Mouse (Mus musculus) forebrain, embryonic 14.5 days (tissue): Measurements from ENCODE around the gene Cdc6. TPM values are rescaled to one million over a fixed set of nuclear protein-coding genes. Genes with fewer than 3 reads are reported as not detected.

Experiments used
- ATAC-seq: fragments of 200-750 bp; cut with Nextera tagmentation; 2 replicates; pipeline ENCODE4 v1.8.0; 2017; ENCODE audit warnings: mild to moderate bottlenecking, moderate library complexity
- DNase-seq: peaks from one replicate; pipeline ENCODE4 v3.0.0-alpha.2; 2015; ENCODE audit warnings: low spot score
- H3K27ac ChIP-seq: fragments of 300-500 bp; sonication (generic); 2 replicates; pipeline ENCODE4 v1.5.1; 2014; ENCODE audit warnings: low read depth, mild to moderate bottlenecking, control low read depth, low read length, moderate library complexity
- H3K27me3 ChIP-seq: fragments of 300-500 bp; sonication (generic); replicated peaks from 2 replicates; pipeline ENCODE4 v1.6.1; 2014; ENCODE audit warnings: low read length, control low read depth, mixed read lengths; ENCODE audit not compliant: control insufficient read depth, insufficient read depth
- H3K36me3 ChIP-seq: fragments of 300-500 bp; sonication (generic); 2 replicates; pipeline ENCODE4 v1.6.1; 2014; ENCODE audit warnings: low read length, control low read depth; ENCODE audit not compliant: control insufficient read depth, insufficient read depth
- H3K4me1 ChIP-seq: fragments of 300-500 bp; sonication (generic); 2 replicates; pipeline ENCODE4 v1.6.1; 2014; ENCODE audit warnings: antibody characterized with exemption, low read length, control low read depth; ENCODE audit not compliant: control insufficient read depth, insufficient read depth
- H3K4me2 ChIP-seq: fragments of 300-500 bp; sonication (generic); 2 replicates; pipeline ENCODE4 v1.6.1; 2014; ENCODE audit warnings: mild to moderate bottlenecking, control low read depth, low read length
- H3K4me3 ChIP-seq: fragments of 300-500 bp; sonication (generic); 2 replicates; pipeline ENCODE4 v1.5.1; 2014; ENCODE audit warnings: low read depth, low read length, control low read depth
- H3K9ac ChIP-seq: fragments of 300-500 bp; sonication (generic); 2 replicates; pipeline ENCODE4 v1.6.1; 2014; ENCODE audit warnings: mild to moderate bottlenecking, low read length, control low read depth, moderate library complexity
- H3K9me3 ChIP-seq: fragments of 300-500 bp; sonication (generic); replicated peaks from 2 replicates; pipeline ENCODE4 v1.6.1; 2016; ENCODE audit warnings: low read length, control low read depth, mixed read lengths; ENCODE audit not compliant: control insufficient read depth
- WGBS: fragments of 180-500 bp; shearing (Covaris S2); extraction: QIAGEN DNeasy Blood & Tissue Kit; methylation state at CpG from one replicate; pipeline ENCODE4 v1.1.7; 2014; 5-methylcytosine and 5-hydroxymethylcytosine counted together
- polyA plus RNA-seq: library from polyadenylated mRNA; unstranded; fragments of >200 nt; fragmentation: Nextera tagmentation; extraction: Ambion mirVana; gene quantifications from 2 replicates; pipeline ENCODE4 v1.2.1, GENCODE M21; 2014

Gene Cdc6
- polyA plus RNA-seq, 1 experiment from 2014 or later: 16.4 TPM

DNA sequence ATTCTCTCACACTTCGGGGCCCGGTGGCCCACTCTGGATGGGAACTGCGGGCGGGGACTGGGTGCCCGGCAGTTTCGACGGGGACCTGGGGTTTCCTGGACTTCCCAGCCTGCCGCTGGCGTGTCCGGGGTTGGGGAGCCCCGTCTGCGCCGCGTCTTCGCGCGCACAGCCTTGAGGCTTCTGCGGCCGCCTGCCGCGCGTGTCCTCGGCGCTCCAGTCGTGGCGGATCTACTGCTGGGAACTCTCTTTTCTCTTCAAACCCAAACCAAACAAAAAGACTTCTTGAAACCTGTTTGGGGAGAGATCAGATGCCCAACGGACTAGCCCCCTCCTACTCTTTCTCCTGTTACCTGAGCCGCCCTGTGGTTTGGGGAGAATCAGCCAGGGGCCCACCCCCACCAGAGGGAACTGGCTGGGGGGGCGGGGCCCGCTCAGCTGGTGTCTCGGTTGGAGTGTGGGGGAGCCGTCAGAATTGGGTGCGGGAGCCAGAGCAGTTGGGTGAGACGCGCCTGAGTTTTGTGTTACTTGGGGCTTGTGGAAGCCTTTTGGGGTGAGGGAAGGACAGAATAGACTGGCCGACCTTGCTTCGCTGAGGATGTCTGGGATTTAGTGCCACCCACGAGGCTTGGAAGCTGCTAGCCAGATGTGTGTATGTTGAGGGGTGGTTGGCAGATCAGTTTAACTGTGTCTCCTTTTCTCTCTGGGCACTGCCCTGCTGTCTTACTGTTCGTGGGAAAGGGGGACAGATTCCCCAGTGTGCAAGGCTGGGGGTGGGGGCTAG is 30.5 kb downstream of the Cdc6 start:
- no peak for DNase-seq
- WGBS: 3% methylated on average over 38 of the region's 39 CpGs
- no peaks in the 10 kb centered on the region for H3K9me3 ChIP-seq
- H3K9ac ChIP-seq: peak overlapping the region; percentile 62
- no peak; the same call in 1 of the 2 replicates for ATAC-seq
- no peaks in the 10 kb centered on the region for H3K36me3 ChIP-seq
- no peak overlapping the region for H3K27ac ChIP-seq
- H3K4me3 ChIP-seq: peak overlapping the region; percentile 49
- H3K27me3 ChIP-seq: no peaks in the 10 kb centered on the region; the same call in 1 of the 2 replicates
- peaks cover 56% of the 10 kb centered on the region for H3K4me1 ChIP-seq
- peak overlapping the region; percentile 90 for H3K4me2 ChIP-seq

DNA sequence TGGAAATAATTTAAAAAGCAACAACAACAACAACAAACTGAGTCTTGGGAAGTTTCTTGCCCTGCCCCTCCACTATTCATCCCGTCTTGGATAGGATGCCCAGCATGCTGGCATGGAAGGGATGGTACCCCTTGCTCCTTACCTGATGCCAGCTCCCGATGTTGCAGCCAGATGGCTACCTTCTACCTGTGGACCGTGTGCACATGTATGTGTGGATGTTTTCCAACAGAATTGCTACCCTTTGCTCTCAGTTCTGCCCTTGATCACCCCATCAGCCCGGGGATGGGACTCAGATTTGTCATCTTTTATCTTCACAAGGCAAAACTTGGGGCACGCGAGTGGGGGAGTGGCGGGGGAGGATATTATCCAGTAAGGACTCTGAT is 31.1 kb downstream of the Cdc6 start:
- DNase-seq (no peak), ATAC-seq (no peak)
- H3K27me3 ChIP-seq: no peaks in the 10 kb centered on the region; the same call in 1 of the 2 replicates
- peak overlapping the region; percentile 90 for H3K4me2 ChIP-seq
- no peaks in the 10 kb centered on the region for H3K9me3 ChIP-seq
- H3K36me3 ChIP-seq: no peaks in the 10 kb centered on the region
- no peak overlapping the region for H3K4me3 ChIP-seq
- no peak overlapping the region for H3K27ac ChIP-seq
- WGBS: 50% methylated on average over 7 of the region's 7 CpGs
- peaks cover 61% of the 10 kb centered on the region for H3K4me1 ChIP-seq
- H3K9ac ChIP-seq: no peak overlapping the region

DNA sequence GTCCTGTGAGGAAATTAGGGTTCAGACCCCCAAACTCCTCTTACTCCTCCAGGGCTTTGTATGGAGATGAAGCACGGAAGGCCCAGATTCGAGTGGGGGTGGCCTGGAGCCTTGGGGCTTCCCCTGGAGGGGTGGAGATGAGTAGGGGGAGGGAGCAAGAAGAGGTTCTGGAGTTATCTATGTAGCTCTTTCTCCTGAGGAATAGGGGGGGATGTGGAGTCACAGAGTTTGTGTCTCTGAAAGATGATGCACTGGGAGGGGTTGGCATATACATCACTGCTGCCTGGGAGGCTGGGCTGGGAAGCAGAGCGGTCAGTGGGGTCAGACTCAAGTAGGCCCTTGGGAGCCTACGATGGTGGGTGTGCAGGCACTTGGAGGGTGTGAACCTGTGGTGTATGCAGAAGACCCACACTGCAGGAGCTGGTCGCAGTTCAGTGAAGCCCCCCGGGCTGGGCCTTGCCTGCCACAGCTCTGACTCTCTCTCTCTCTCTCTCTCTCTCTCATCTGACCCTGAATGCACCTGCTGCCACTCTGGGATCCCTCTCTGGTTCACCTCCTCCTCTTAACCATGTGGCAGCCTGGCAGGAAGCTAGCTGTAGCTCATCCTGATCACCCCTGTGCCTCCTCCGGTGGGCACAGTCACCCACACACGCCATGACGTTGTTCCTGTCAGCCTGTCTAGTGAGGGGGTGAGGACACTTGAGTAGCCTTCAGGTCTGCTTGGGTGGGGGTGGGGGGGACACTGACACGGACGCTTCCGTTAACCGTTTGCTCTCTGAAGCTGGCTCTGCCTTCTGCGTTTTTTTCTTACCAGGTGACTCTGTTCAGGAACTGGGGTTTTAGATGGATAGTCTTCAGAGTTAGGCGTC is 31.7 kb downstream of the Cdc6 start:
- H3K36me3 ChIP-seq: no peaks in the 10 kb centered on the region
- ATAC-seq (no peak), DNase-seq (no peak)
- no peaks in the 10 kb centered on the region for H3K9me3 ChIP-seq
- H3K27me3 ChIP-seq: no peaks in the 10 kb centered on the region; the same call in 1 of the 2 replicates
- no peak overlapping the region for H3K9ac ChIP-seq
- no peak overlapping the region for H3K27ac ChIP-seq
- 55% methylated on average over 15 of the region's 15 CpGs for WGBS
- H3K4me2 ChIP-seq: 0 out of 2 replicates have a peak overlapping the region, but pooled peaks have one; percentile 12
- no peak overlapping the region for H3K4me3 ChIP-seq
- peaks cover 68% of the 10 kb centered on the region for H3K4me1 ChIP-seq

DNA sequence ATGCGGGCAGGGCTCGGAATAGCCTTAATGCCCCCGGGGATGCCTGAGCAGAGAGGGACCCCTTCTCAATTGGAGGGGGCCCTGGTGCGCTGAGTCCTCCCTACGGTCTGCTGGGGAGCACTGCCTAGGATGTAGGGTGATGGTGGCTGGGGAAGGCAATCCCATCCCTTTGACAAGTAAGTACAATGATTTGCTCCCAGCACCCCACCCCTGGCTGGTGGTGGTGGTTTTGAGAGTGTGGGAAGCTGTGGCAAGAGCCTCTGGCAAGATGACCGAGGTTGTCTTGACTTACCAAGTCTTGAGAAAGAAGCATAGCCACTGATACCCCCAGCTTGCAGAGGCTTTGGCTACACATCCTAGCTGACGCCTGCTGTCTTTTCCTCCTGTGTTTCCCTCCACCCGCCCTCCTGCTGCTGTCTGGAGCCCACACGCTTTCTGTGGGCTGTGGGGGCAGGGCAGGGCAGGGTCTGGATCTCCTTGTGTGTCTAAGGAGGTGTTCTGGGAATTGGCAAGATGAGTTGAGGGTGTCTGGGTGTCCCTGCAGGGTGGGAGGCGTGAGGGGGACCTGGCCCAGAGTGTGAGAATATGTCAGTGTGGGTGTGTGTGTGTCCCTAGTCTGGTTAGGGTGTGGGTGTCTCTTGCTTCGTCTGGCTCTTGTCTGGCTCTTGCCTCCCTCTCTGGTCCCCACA is 32.5 kb downstream of the Cdc6 start:
- WGBS: 49% methylated on average over 11 of the region's 11 CpGs
- Histone ChIP-seq H3K9ac (no peak overlapping the region), H3K4me2 (peak overlapping the region; percentile 63; the same call in 1 of the 2 replicates), H3K4me3 (no peak overlapping the region), H3K27me3 (no peaks in the 10 kb centered on the region; the same call in 1 of the 2 replicates), H3K9me3 (no peaks in the 10 kb centered on the region), H3K4me1 (peaks cover 73% of the 10 kb centered on the region), H3K36me3 (no peaks in the 10 kb centered on the region), H3K27ac (no peak overlapping the region)
- no peak for ATAC-seq
- DNase-seq: no peak

DNA sequence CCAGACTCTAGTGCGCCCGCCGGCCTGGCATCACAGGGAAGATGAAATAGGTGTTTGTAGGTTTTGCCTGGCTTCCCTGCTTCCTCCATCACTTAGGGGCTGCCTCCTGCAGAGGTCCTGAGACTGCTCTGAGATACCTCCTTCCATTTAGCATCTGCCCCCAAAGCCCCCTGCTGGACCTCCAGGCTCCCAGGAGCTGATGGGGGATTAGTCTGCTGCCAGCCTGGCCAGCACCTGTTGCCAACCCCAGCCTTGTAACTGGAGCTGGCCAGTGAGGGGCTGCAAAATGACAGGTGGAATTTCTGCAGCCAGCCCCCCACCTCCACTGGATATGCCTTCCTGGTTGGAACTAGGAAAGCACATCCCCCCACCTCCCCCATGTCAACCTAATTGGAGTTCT is 33.2 kb downstream of the Cdc6 start:
- peak overlapping the region; percentile 43; the same call in 1 of the 2 replicates for H3K4me3 ChIP-seq
- peak overlapping the region; percentile 78; the same call in 1 of the 2 replicates for H3K27ac ChIP-seq
- no peaks in the 10 kb centered on the region; the same call in 1 of the 2 replicates for H3K27me3 ChIP-seq
- ATAC-seq (no peak), DNase-seq (no peak)
- no peaks in the 10 kb centered on the region for H3K36me3 ChIP-seq
- peak overlapping the region; percentile 66; the same call in 1 of the 2 replicates for H3K9ac ChIP-seq
- 33% methylated on average over 3 of the region's 3 CpGs for WGBS
- H3K4me2 ChIP-seq: peak overlapping the region; percentile 63
- no peaks in the 10 kb centered on the region for H3K9me3 ChIP-seq
- H3K4me1 ChIP-seq: peaks cover 73% of the 10 kb centered on the region

DNA sequence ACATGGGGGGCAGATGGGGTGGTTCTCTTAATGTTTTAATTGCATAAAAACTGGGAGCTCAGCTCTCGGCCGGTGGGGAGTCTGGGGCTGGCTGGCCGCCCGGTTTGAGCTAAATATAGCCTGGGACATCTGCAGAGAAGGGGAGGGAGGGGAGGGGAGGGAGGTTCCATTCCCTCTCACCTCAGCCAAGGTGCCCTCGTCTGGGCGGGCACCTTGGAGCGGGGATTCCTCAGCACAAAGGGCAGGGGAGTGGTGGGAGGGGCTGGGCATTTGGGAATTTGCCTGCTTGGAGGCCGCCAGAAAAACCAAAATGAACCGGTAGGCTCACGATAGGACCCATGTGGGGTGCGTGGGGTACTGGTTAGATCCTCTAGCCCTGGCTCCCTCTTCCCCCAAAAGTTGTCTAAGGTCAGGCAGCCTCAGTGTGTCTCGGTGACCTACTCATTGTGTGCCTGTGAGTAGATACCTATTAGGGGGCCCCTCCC is 33.8 kb downstream of the Cdc6 start:
- WGBS: 0% methylated on average over 12 of the region's 12 CpGs
- peaks cover 67% of the 10 kb centered on the region for H3K4me1 ChIP-seq
- peak overlapping the region; percentile 66 for H3K9ac ChIP-seq
- no peaks in the 10 kb centered on the region for H3K9me3 ChIP-seq
- no peaks in the 10 kb centered on the region for H3K36me3 ChIP-seq
- H3K27me3 ChIP-seq: no peaks in the 10 kb centered on the region; the same call in 1 of the 2 replicates
- peak overlapping the region; percentile 78 for H3K27ac ChIP-seq
- peak overlapping the region; percentile 63 for H3K4me2 ChIP-seq
- peak; percentile 79 for DNase-seq
- ATAC-seq: 0 out of 2 replicates have a peak, but pooled peaks have one; percentile 2
- peak overlapping the region; percentile 43 for H3K4me3 ChIP-seq

DNA sequence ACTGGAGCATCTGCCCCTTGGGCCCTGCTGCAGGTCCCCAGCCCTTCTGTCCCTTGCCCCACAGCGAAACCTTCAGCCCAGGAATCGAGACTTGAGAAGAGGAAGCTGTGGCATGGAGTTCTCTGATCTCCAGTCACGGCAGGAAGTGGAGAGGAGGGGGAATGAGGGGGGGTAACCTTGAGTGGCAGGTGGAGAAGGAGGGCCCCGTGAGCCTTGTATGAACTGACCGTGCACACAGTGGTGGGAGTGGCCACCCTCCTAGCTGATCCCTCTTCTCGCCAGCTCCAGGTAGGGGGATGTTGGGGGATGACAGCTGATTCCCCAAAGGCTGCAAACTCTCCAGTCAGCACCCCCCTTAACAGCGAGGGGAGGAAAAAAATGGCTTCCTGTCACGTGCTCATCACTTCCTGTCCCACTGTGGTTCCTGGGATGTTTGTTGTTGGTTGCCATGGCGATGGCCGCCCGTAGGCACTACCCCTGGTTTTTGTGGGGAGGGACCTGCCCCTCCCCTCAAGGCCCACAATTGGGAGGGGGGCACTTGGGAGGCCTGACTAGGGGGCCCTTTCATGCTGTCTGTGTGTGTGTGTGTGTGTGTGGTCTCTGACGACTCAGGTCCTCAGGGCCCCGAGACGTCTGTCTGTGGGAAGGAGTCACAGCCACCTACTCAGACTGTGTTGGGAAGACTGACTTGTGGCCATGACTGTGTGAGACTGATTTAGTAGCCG is 34.4 kb downstream of the Cdc6 start:
- no peaks in the 10 kb centered on the region for H3K36me3 ChIP-seq
- peak overlapping the region; percentile 43 for H3K4me3 ChIP-seq
- no peaks in the 10 kb centered on the region for H3K9me3 ChIP-seq
- H3K4me1 ChIP-seq: peaks cover 61% of the 10 kb centered on the region
- peak overlapping the region; percentile 66 for H3K9ac ChIP-seq
- no peaks in the 10 kb centered on the region for H3K27me3 ChIP-seq
- WGBS: 4% methylated on average over 15 of the region's 15 CpGs
- peak overlapping the region; percentile 63 for H3K4me2 ChIP-seq
- ATAC-seq (peak; percentile 49), DNase-seq (peak; percentile 90)
- H3K27ac ChIP-seq: peak overlapping the region; percentile 78

DNA sequence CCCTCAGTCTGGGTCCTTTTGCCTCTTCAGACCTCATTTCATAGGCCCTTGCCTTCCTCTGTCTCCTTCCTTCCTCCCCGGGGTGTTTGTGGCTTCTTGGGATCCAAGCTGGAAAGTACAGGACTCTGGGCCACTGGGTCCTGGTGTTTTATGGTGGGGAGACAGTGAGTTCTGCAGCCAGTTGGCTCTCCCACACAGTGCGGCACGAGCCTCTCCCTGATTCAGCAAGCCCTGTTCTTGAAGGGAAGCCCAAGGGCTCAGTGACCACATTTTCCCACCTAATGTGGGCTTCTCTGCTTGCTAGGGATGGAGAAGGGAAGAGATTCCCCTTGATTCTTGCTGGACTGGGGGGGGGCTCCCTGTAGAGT is 34.9 kb downstream of the Cdc6 start:
- 60% methylated on average over 3 of the region's 3 CpGs for WGBS
- Histone ChIP-seq H3K27me3 (no peaks in the 10 kb centered on the region), H3K4me2 (peak overlapping the region; percentile 63), H3K27ac (peak overlapping the region; percentile 78), H3K36me3 (no peaks in the 10 kb centered on the region), H3K9me3 (no peaks in the 10 kb centered on the region), H3K4me3 (peak overlapping the region; percentile 43), H3K4me1 (peaks cover 60% of the 10 kb centered on the region), H3K9ac (peak overlapping the region; percentile 66; the same call in 1 of the 2 replicates)
- ATAC-seq (no peak), DNase-seq (no peak)
